Mouse (Mus musculus) embryonic stem cell, embryonic (primary cell): ENCODE measurements at regions not wholly inside any gene's neighbourhood (a gene's known extent, or its start where the extent isn't known, plus 50 kb on each side); places are given as distances from the start of the nearest gene placed in this dataset.

ENCODE experiments used
- CTCF ChIA-PET, 4 experiments: fragments of 300-600 bp in 2 of 4; fragments of 350-600 bp in 2 of 4; sonication (Branson Sonifier 250); formaldehyde crosslinking; loops; one replicate each; lab custom pipeline; 2022; ENCODE audit warnings: inconsistent platforms in 2 of 4; lab: Charles Lee
- POLR2A ChIA-PET, 4 experiments: fragments of 300-600 bp in 2 of 4; fragments of 350-600 bp in 2 of 4; sonication (Branson Sonifier 250); formaldehyde crosslinking; loops; one replicate each; lab custom pipeline; 2022; ENCODE audit warnings: antibody characterized with exemption in 4 of 4, inconsistent platforms in 1 of 4; lab: Charles Lee

- CTCF ChIA-PET, result no interaction called here
- POLR2A ChIA-PET, result no interaction called here
These were observed 152.3 kb downstream of the Dkk2 start for GRCm38 (mm10) chr3:132237344-132237743.

- ChIA-PET POLR2A (no interaction called here), CTCF (no interaction called here)
These were observed 172.7 kb downstream of the Dkk2 start for GRCm38 (mm10) chr3:132257834-132258233.

GRCm38 (mm10) chr3:132269641-132270040 lies 184.5 kb downstream of the Dkk2 start:
- ChIA-PET CTCF (no interaction called here), POLR2A (no interaction called here)

GRCm38 (mm10) chr3:132274786-132275185 lies 189.7 kb downstream of the Dkk2 start:
- ChIA-PET POLR2A (no interaction called here), CTCF (no interaction called here)

- CTCF ChIA-PET, result no interaction called here
- POLR2A ChIA-PET, result no interaction called here
These were observed 192.7 kb downstream of the Dkk2 start for GRCm38 (mm10) chr3:132277771-132278170.

GRCm38 (mm10) chr3:132287714-132288113 lies 202.6 kb downstream of the Dkk2 start:
- ChIA-PET POLR2A (no interaction called here), CTCF (no interaction called here)

GRCm38 (mm10) chr3:132326961-132327360 lies 241.9 kb downstream of the Dkk2 start:
- CTCF ChIA-PET, result no interaction called here
- POLR2A ChIA-PET, result no interaction called here

- ChIA-PET POLR2A (no interaction called here), CTCF (no interaction called here)
These were observed 258.5 kb downstream of the Dkk2 start for GRCm38 (mm10) chr3:132343625-132344024.

- CTCF ChIA-PET, result interaction anchor here in 1 of 4 experiments (0.7 kb wide), 1 partner anchor 38 kb away, joined by 4 read pairs; no protein-coding TSS in a partner anchor
These were observed 260.8 kb downstream of the Dkk2 start for GRCm38 (mm10) chr3:132345856-132346255.

GRCm38 (mm10) chr3:132349602-132350001 lies 264.5 kb downstream of the Dkk2 start:
- CTCF ChIA-PET, result no interaction called here

More at GRCm38 (mm10) chr3:132345856-132346255, 260.8 kb downstream of the Dkk2 start:
- POLR2A ChIA-PET, result no interaction called here

GRCm38 (mm10) chr3:132353204-132353603 lies 268.1 kb downstream of the Dkk2 start:
- POLR2A ChIA-PET, result no interaction called here
- CTCF ChIA-PET, result no interaction called here

More at GRCm38 (mm10) chr3:132349602-132350001, 264.5 kb downstream of the Dkk2 start:
- POLR2A ChIA-PET, result no interaction called here

GRCm38 (mm10) chr3:132359596-132359995 lies 270.0 kb upstream of the Gimd1 start:
- ChIA-PET POLR2A (no interaction called here), CTCF (no interaction called here)

GRCm38 (mm10) chr3:132375579-132375978 lies 254.0 kb upstream of the Gimd1 start:
- POLR2A ChIA-PET, result no interaction called here
- CTCF ChIA-PET, result no interaction called here

GRCm38 (mm10) chr3:132417742-132418141 lies 211.9 kb upstream of the Gimd1 start:
- CTCF ChIA-PET, result no interaction called here
- POLR2A ChIA-PET, result no interaction called here

GRCm38 (mm10) chr3:132425819-132426671 lies 203.6 kb upstream of the Gimd1 start:
- ChIA-PET POLR2A (no interaction called here), CTCF (interaction anchor here in 1 of 4 experiments (1.0 kb wide), 1 partner anchor 450 kb away, joined by 3 read pairs; no protein-coding TSS in a partner anchor)

- ChIA-PET CTCF (interaction anchor here in 1 of 4 experiments (1.0 kb wide), 1 partner anchor 451 kb away, joined by 3 read pairs; no protein-coding TSS in a partner anchor), POLR2A (no interaction called here)
These were observed 202.4 kb upstream of the Gimd1 start for GRCm38 (mm10) chr3:132427244-132427643.

GRCm38 (mm10) chr3:132428148-132428547 lies 201.5 kb upstream of the Gimd1 start:
- ChIA-PET POLR2A (interaction anchor here in 1 of 4 experiments (0.6 kb wide), 1 partner anchor 716 kb away, joined by 6 read pairs; no protein-coding TSS in a partner anchor), CTCF (no interaction called here)

- ChIA-PET CTCF (no interaction called here), POLR2A (no interaction called here)
These were observed 197.8 kb upstream of the Gimd1 start for GRCm38 (mm10) chr3:132431805-132432204.

- CTCF ChIA-PET, result no interaction called here
These were observed 188.4 kb upstream of the Gimd1 start for GRCm38 (mm10) chr3:132441226-132441625.

GRCm38 (mm10) chr3:132453927-132454326 lies 175.7 kb upstream of the Gimd1 start:
- CTCF ChIA-PET, result no interaction called here
- POLR2A ChIA-PET, result no interaction called here

More at GRCm38 (mm10) chr3:132441226-132441625, 188.4 kb upstream of the Gimd1 start:
- POLR2A ChIA-PET, result no interaction called here
